Mouse (Mus musculus): ENCODE data around the gene Etl4.

- TF ChIP-seq CTCF (IDR thresholded peaks at IDR 0.05; ENCODE audit: low read depth) (no peak), EP300 (IDR thresholded peaks at IDR 0.05; ENCODE audit: low read depth) (no peak)
Measured at GRCm38 (mm10) chr2:20339919-20340318, 430.3 kb downstream of the Etl4 start.

All from liver, embryonic 14.5 days (tissue).